Mouse (Mus musculus) lung, postnatal 0 days (tissue): ENCODE data around the gene Lrrk1.

ENCODE experiments used
- CTCF ChIP-seq: IDR thresholded peaks from 2 replicates; pipeline ENCODE4 v1.5.1; 2016; ENCODE audit warnings: antibody characterized with exemption, mild to moderate bottlenecking
- EP300 ChIP-seq: IDR thresholded peaks from 2 replicates; pipeline ENCODE4 v1.6.1; 2016; ENCODE audit warnings: antibody characterized with exemption, mild to moderate bottlenecking, control low read depth

- TF ChIP-seq CTCF = no peak
- TF ChIP-seq EP300 = no peak
These were observed 154.1 kb downstream of the Lrrk1 start for GRCm38 (mm10) chr7:66233947-66234516.
